Mouse (Mus musculus) cortical plate, adult 2 months (tissue): Measurements from ENCODE around the gene Fzd4. TPM values are rescaled to one million over a fixed set of nuclear protein-coding genes. Genes with fewer than 3 reads are reported as not detected.

Source experiments
- H3K27ac ChIP-seq: fragments of 200-500 bp; 2 replicates; pipeline ENCODE4 v1.5.1; 2012; ENCODE audit warnings: low read length, control low read depth, inconsistent platforms; ENCODE audit not compliant: insufficient read depth
- H3K4me1 ChIP-seq: fragments of 200-500 bp; 2 replicates; pipeline ENCODE4 v1.6.1; 2011; ENCODE audit warnings: low read length; ENCODE audit not compliant: control insufficient read depth, insufficient read depth
- H3K4me3 ChIP-seq: fragments of 200-500 bp; 2 replicates; pipeline ENCODE4 v1.5.1; 2011; ENCODE audit warnings: mild to moderate bottlenecking, low read length, control low read depth; ENCODE audit not compliant: insufficient read depth
- CTCF ChIP-seq: fragments of 200-500 bp; IDR thresholded peaks from 2 replicates; pipeline ENCODE4 v1.5.1; 2011; ENCODE audit warnings: mild to moderate bottlenecking, control low read depth, low read length; ENCODE audit not compliant: insufficient read depth; ENCODE audit errors: extremely low read depth
- POLR2A ChIP-seq: fragments of 200-500 bp; IDR thresholded peaks from 2 replicates; pipeline ENCODE4 v1.6.1; 2011; ENCODE audit warnings: mild to moderate bottlenecking, low read length, control low read depth; ENCODE audit not compliant: insufficient read depth; ENCODE audit errors: extremely low read depth
- polyA plus RNA-seq: library from polyadenylated mRNA; depleted of rRNA; stranded (reverse); fragments of >200 nt; gene quantifications from 2 replicates; pipeline ENCODE4 v1.2.3, GENCODE M21; 2012; rRNA removed

The Fzd4 gene
- polyA plus RNA-seq, 1 experiment = 6.2 TPM

GRCm38 (mm10) chr7:89442242-89442641 lies 38.1 kb downstream of the Fzd4 start:
- Histone ChIP-seq H3K27ac (no peak overlapping the region), H3K4me3 (no peak overlapping the region), H3K4me1 (no peaks in the 10 kb centered on the region)
- TF ChIP-seq POLR2A = no peak
- no peak for TF ChIP-seq CTCF

- no peak for TF ChIP-seq CTCF
- no peaks in the 10 kb centered on the region for H3K4me1 ChIP-seq
- H3K4me3 ChIP-seq = no peak overlapping the region
- no peak overlapping the region for H3K27ac ChIP-seq
These were observed 41.0 kb downstream of the Fzd4 start for GRCm38 (mm10) chr7:89445137-89445536.

DNA sequence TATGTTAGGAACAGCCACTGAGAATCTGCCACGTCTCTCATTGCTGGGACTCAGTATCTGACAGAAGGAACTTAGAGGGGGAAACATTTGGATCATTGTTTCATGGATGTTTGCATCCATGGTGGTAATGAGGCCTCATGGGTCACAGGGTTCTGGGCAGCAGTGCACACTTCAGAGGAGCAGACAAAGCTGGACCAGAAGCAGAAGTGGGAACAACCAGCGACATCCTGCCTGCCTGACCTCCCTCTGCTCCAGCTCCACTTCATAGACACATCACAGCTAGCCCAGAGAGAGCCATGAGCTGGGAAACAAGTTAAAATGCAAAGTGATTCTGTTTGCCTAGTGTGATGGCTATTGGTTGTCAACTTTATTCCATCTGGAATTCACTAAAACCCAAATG lies 46.2 kb downstream of the Fzd4 start:
- Histone ChIP-seq H3K27ac (no peak overlapping the region), H3K4me1 (no peaks in the 10 kb centered on the region), H3K4me3 (no peak overlapping the region)
- TF ChIP-seq POLR2A = no peak

GRCm38 (mm10) chr7:89456380-89457076 lies 52.4 kb downstream of the Fzd4 start:
- TF ChIP-seq CTCF (no peak), POLR2A (no peak)
- Histone ChIP-seq H3K27ac (no peak overlapping the region), H3K4me1 (no peaks in the 10 kb centered on the region), H3K4me3 (no peak overlapping the region)

DNA sequence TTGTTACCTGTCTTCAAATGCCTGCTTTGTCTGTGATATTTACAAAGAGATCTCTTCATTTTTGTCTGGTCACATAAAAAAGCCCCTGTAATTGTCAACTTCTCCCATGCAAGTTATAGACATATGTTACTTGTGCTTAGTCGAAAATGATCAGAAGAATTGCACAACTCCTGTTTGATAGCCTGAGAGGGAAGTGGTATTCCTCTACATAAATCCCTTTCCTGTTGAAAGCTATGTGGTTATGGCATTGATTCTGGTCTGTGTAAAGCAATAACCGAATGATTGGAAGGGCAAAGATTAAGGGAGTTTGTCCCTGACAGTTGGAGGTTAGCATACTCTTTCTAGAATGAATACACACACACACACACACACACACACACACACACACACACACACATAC lies 55.5 kb downstream of the Fzd4 start:
- Histone ChIP-seq H3K4me3 (no peak overlapping the region), H3K4me1 (no peaks in the 10 kb centered on the region), H3K27ac (no peak overlapping the region)
- TF ChIP-seq CTCF (no peak), POLR2A (no peak)

DNA sequence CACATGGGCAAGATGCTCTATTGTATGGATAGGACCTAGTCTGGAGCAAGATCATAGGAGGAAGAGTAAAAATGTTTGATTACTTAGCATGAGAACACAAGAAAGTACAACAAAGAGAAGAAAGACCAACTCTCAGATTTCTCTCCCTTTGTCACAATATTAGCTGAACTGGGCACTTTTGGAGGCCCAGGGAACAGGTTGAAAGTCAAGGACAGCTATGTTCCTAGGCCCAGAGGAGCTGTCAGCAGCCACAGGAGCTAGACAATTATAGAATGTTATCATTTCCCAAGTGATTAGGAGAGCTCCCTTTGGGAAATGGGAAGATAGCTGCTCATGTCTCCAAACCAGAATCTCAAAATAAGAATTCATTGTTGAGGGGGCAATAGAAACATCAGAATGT lies 56.8 kb downstream of the Fzd4 start:
- H3K4me3 ChIP-seq = no peak overlapping the region
- H3K27ac ChIP-seq = no peak overlapping the region
- no peak for TF ChIP-seq POLR2A
- no peak for TF ChIP-seq CTCF
- no peaks in the 10 kb centered on the region for H3K4me1 ChIP-seq

DNA sequence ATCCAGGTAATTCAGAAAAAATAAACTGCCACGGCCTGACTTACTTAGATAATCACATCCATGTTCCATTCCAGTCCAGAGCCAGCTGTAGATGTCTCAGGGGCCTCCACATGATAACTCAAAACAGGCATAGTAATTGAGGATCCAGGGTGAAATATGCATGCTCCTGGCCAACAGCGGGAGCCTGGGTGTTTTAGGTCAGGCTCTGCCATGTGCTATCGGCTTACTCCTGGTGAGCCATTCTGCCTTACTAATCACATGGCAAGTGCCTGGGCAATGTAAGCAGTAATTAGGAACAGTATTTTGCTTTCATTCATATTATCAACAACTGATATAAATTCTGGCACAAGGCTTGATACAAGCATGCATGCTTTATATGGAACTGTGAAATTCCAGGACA lies 57.2 kb downstream of the Fzd4 start:
- TF ChIP-seq POLR2A (no peak), CTCF (no peak)

More for the DNA sequence above, 57.2 kb downstream of the Fzd4 start:
- H3K4me3 ChIP-seq = no peak overlapping the region
- H3K4me1 ChIP-seq = no peaks in the 10 kb centered on the region
- no peak overlapping the region for H3K27ac ChIP-seq

Other genes starting within 250 kb of the Fzd4 start
- 30.9 and 31.7 TPM in 2 replicates for gene Tmem135, start 133 bp upstream of the Fzd4 start, polyA plus RNA-seq
- gene Prss23, start 122.8 kb downstream of the Fzd4 start, polyA plus RNA-seq = 24.7 and 34.8 TPM in 2 replicates
- 77.0 and 80.0 TPM in 2 replicates for gene Me3, start 228.0 kb downstream of the Fzd4 start, polyA plus RNA-seq